Mouse (Mus musculus) neural tube, embryonic 11.5 days (tissue): Measurements from ENCODE around the gene Cyb5rl. TPM values are rescaled to one million over a fixed set of nuclear protein-coding genes. Genes with fewer than 3 reads are reported as not detected.

Experiments used
- ATAC-seq: fragments of 200-750 bp; cut with Nextera tagmentation; 2 replicates; pipeline ENCODE4 v1.8.0; 2017; ENCODE audit warnings: moderate number of reproducible peaks, mild to moderate bottlenecking, moderate TSS enrichment, moderate library complexity; ENCODE audit not compliant: insufficient read depth, low FRiP score, low TSS enrichment
- DNase-seq: peaks from one replicate; pipeline ENCODE4 v3.0.0-alpha.2; 2015; ENCODE audit warnings: low spot score
- H3K27ac ChIP-seq: fragments of 300-500 bp; sonication (generic); 2 replicates; pipeline ENCODE4 v1.5.1; 2014; ENCODE audit warnings: low read depth, mild to moderate bottlenecking, low read length
- H3K27me3 ChIP-seq: fragments of 300-500 bp; sonication (generic); 2 replicates; pipeline ENCODE4 v1.6.1; 2014; ENCODE audit warnings: mild to moderate bottlenecking, low read length, mixed read lengths; ENCODE audit not compliant: control insufficient read depth, insufficient read depth
- H3K36me3 ChIP-seq: fragments of 300-500 bp; sonication (generic); 2 replicates; pipeline ENCODE4 v1.6.1; 2014; ENCODE audit warnings: mild to moderate bottlenecking, low read length, moderate library complexity, mixed read lengths; ENCODE audit not compliant: control insufficient read depth, insufficient read depth
- H3K4me1 ChIP-seq: fragments of 300-500 bp; sonication (generic); 2 replicates; pipeline ENCODE4 v1.6.1; 2014; ENCODE audit warnings: low read length, mixed read lengths; ENCODE audit not compliant: control insufficient read depth, insufficient read depth
- H3K4me2 ChIP-seq: fragments of 300-500 bp; sonication (generic); 2 replicates; pipeline ENCODE4 v1.6.1; 2014; ENCODE audit warnings: low read depth, mild to moderate bottlenecking, moderate library complexity
- H3K4me3 ChIP-seq: fragments of 300-500 bp; sonication (generic); 2 replicates; pipeline ENCODE4 v1.5.1; 2014; ENCODE audit warnings: low read depth, low read length
- H3K9ac ChIP-seq: fragments of 300-500 bp; sonication (generic); 2 replicates; pipeline ENCODE4 v1.6.1; 2014; ENCODE audit warnings: mild to moderate bottlenecking, low read length
- H3K9me3 ChIP-seq: fragments of 300-500 bp; sonication (generic); 2 replicates; pipeline ENCODE4 v1.6.1; 2016; ENCODE audit warnings: low read length; ENCODE audit not compliant: control insufficient read depth
- WGBS: fragments of 180-500 bp; shearing (Covaris S2); extraction: QIAGEN DNeasy Blood & Tissue Kit; methylation state at CpG from one replicate; pipeline ENCODE4 v1.1.7; 2014; 5-methylcytosine and 5-hydroxymethylcytosine counted together
- polyA plus RNA-seq: library from polyadenylated mRNA; unstranded; fragments of >200 nt; fragmentation: Nextera tagmentation; extraction: Ambion mirVana; gene quantifications from 2 replicates; pipeline ENCODE4 v1.2.1, GENCODE M21; 2014

Gene Cyb5rl
- polyA plus RNA-seq, 1 experiment from 2014 or later: 7.0 TPM

DNA sequence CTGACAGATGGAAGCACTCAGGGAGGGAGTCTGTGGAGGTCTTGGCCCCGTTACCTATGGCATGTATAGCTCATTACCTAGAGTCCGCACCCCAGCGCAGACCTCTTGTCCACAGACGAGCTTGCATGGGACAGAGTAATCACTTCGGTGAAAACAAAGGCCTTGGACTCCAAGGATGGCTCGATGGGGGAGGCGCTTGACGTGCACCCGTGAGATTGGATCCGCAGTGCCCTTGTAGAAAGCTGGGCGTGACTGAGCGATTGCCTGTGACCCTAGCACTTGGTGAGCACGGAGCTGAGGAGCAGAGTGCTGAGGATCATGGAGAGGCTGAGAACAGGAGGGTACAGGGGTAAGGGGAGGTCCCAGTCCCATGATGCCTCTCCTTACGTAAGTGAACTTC is 24.9 kb downstream of the Cyb5rl start:
- no peak for ATAC-seq
- H3K9me3 ChIP-seq: no peaks in the 10 kb centered on the region
- H3K36me3 ChIP-seq: no peaks in the 10 kb centered on the region
- H3K4me2 ChIP-seq: no peak overlapping the region
- WGBS: 81% methylated on average over 14 of the region's 14 CpGs
- no peak overlapping the region for H3K9ac ChIP-seq
- 0 out of 2 replicates have a peak, but pooled peaks cover 5% of the 10 kb centered on the region for H3K4me1 ChIP-seq
- no peak overlapping the region for H3K27ac ChIP-seq
- no peak overlapping the region for H3K4me3 ChIP-seq
- H3K27me3 ChIP-seq: no peaks in the 10 kb centered on the region
- DNase-seq: no peak

DNA sequence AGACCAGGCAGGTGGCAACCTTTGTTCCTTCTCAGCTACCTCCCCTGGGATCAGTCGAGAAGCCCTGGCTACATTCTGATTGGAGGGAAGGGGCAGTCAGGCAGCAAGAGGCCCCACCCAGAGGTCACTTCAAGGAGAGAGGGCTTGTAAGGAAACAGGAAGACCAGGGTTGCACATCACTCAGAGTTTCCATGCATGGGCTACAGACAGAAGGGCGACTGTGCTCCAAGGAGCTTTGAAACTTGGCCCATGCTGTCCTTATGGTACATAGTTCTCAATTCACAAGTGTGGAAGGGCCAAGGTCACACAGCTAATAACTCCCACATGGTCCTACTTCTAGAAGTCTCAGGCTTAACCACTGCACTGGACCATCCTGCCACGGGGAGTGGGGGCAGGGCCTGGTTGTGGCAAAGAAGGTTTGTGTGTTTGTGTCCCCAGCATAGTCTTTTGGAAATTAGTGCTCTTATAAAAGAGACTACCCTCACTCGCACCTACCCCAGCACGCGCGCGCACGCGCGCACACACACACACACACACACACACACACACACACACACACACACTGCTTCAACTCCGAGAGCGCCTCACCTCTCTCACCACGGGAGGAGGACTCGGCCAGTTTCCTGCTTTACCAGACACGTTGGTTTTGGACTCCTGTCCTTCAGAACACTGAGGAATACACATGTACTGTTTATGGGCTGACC is 27.8 kb downstream of the Cyb5rl start:
- H3K27ac ChIP-seq: no peak overlapping the region
- no peak overlapping the region for H3K4me2 ChIP-seq
- H3K4me3 ChIP-seq: no peak overlapping the region
- H3K4me1 ChIP-seq: peaks cover 11% of the 10 kb centered on the region
- H3K9me3 ChIP-seq: no peaks in the 10 kb centered on the region
- DNase-seq: no peak
- H3K36me3 ChIP-seq: no peaks in the 10 kb centered on the region
- ATAC-seq: no peak
- H3K27me3 ChIP-seq: no peaks in the 10 kb centered on the region
- WGBS: 82% methylated on average over 16 of the region's 16 CpGs
- no peak overlapping the region for H3K9ac ChIP-seq

DNA sequence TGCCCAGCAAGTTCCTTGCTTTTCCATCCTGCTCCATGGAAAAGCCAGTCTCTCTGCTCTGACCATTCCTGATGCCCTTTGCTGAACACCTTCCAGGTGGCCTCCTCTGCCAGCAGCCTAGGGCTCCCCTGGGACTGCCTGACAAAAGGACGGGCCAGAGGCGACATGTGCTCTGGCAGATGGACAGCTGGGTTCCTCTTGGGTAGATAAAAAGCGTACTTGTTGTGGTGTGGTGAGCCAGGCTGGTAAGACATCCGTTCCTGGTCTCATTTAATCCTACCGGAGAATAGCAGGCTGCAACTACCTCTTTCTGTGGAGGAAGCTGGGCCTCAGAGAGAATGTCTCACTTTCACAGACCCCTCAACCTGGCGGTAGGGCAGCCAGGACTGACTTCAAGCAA is 29.3 kb downstream of the Cyb5rl start:
- no peaks in the 10 kb centered on the region for H3K36me3 ChIP-seq
- ATAC-seq: no peak
- H3K4me2 ChIP-seq: no peak overlapping the region
- WGBS: 39% methylated on average over 6 of the region's 6 CpGs
- no peak overlapping the region for H3K9ac ChIP-seq
- H3K4me3 ChIP-seq: no peak overlapping the region
- no peaks in the 10 kb centered on the region for H3K9me3 ChIP-seq
- H3K27me3 ChIP-seq: no peaks in the 10 kb centered on the region
- H3K27ac ChIP-seq: peak overlapping the region; percentile 60
- DNase-seq: no peak
- peaks cover 11% of the 10 kb centered on the region for H3K4me1 ChIP-seq

DNA sequence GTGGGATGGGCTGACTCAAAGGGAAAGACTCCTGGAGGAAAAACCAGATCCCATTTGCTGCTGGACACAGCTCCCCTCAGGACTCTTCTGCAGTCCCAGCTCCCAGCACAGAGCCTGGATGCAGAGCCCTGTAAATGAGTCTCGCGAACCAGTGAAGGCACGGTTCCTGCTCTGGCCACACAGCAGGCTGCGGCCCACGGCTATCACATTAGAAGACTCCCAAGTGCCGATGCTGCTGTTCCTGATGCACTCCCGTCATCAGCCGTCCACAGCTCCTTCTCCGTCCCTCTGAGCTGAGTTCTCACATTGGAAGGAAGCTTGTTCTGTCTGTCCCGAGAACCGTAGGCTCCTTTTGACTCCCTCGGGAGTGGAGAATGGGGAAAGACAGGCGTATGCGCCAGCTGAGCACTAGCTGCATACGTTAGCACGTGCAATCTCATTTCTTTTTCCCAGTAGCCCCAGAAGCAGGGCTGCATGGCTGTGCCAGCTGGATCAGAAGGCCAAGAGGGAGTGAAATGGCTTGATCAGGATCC is 30.1 kb downstream of the Cyb5rl start, which contains the start of gene Cdcp2:
Cdcp2 (plus strand) TSS at position 51 of the 533 bp plus-strand sequence.
- Histone ChIP-seq H3K27ac (peak within 1 kb of the TSS; percentile 60), H3K9me3 (no peaks in the 10 kb centered on the region), H3K27me3 (no peaks in the 10 kb centered on the region), H3K36me3 (no peaks in the 10 kb centered on the region), H3K4me2 (no peak within 1 kb of the TSS), H3K4me1 (peaks cover 11% of the 10 kb centered on the region), H3K9ac (no peak within 1 kb of the TSS), H3K4me3 (no peak within 1 kb of the TSS)
- WGBS: 43% methylated on average over 16 of the region's 16 CpGs
- no peak for DNase-seq
- 0 out of 2 replicates have a peak, but pooled peaks have one; percentile 20 for ATAC-seq

DNA sequence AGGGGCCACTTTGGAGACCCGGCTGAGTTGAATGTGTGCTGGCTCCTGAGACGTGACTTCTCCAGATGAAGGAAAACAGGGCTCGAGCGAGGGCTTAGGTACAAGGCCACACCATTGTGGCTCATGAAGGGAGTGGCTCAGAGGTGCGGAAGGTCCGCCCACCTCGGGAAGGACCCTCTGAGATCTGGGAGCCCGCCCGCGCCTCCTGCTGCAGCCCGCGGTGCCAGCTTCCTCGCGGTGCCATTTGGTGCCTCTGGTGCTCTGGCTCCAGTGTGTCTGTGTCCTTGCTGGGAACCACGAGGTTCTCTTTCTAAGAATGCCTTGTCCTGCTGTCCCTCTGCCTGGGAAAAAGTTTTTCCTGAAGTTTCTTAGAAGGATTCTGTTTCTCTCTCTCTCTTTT is 31.1 kb downstream of the Cyb5rl start:
- 49% methylated on average over 15 of the region's 15 CpGs for WGBS
- H3K4me1 ChIP-seq: peaks cover 16% of the 10 kb centered on the region
- H3K9ac ChIP-seq: no peak overlapping the region
- ATAC-seq (no peak), DNase-seq (no peak)
- H3K9me3 ChIP-seq: no peaks in the 10 kb centered on the region
- H3K4me2 ChIP-seq: no peak overlapping the region
- H3K27me3 ChIP-seq: no peaks in the 10 kb centered on the region
- H3K36me3 ChIP-seq: no peaks in the 10 kb centered on the region
- H3K4me3 ChIP-seq: no peak overlapping the region
- peak overlapping the region; percentile 36 for H3K27ac ChIP-seq

DNA sequence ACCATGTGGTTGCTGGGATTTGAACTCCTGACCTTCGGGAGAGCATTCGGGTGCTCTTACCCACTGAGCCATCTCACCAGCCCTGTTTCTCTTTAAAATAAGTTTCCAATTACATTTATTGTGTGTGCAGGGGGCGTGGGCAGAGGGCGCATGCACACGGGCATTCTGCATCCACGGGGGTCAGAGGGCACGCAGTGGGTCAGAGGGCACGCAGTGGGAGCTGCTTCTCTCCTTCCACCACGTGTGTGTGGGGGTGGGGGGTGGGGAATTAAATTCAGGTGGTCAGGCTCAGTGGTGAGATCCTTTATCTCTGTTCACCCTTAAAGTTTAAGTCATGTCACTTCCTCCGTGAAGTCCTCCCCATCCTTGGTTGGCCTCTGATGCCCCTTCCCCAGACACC is 31.6 kb downstream of the Cyb5rl start:
- no peak overlapping the region for H3K9ac ChIP-seq
- peaks cover 16% of the 10 kb centered on the region for H3K4me1 ChIP-seq
- DNase-seq (no peak), ATAC-seq (no peak)
- no peak overlapping the region for H3K4me2 ChIP-seq
- 69% methylated on average over 10 of the region's 10 CpGs for WGBS
- no peaks in the 10 kb centered on the region for H3K9me3 ChIP-seq
- H3K36me3 ChIP-seq: no peaks in the 10 kb centered on the region
- H3K4me3 ChIP-seq: no peak overlapping the region
- H3K27ac ChIP-seq: no peak overlapping the region
- no peaks in the 10 kb centered on the region for H3K27me3 ChIP-seq

DNA sequence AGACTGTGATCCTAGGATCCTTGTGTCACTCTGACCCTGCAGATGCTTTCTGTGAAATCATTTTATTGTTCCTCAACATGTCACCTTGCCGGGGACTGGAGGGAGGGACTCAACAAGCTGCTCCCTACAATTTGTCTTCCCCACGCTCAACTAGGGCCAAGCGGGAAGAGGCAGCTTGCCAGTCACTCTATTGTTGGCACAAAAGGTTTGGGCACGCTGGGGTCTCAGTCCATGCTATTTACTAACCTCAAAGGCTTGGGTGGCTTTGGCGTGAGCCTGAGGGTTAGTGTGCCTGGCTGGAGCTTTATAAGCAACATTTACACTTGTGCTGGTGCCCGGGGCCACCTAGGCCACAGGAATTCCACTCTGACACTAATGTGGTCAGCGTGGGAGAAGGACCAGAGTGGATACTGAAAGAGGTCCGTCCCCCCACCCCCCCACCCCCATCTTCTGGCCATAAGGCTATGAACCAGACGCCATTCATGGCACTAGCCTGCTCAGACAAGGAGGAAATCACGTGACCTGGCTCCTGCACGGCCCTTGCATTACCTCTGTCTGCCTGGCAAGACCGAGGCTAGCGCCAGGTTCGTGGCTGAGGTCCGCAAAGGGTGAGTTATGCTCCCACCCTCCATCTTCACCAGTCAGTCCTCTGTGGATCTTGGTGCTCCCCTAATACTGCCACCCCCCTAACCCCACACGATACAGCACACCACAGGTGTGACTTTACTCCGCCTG is 32.2 kb downstream of the Cyb5rl start:
- Histone ChIP-seq H3K4me1 (peaks cover 16% of the 10 kb centered on the region), H3K27ac (no peak overlapping the region), H3K36me3 (no peaks in the 10 kb centered on the region), H3K9me3 (no peaks in the 10 kb centered on the region), H3K4me3 (no peak overlapping the region), H3K9ac (no peak overlapping the region), H3K4me2 (no peak overlapping the region), H3K27me3 (no peaks in the 10 kb centered on the region)
- DNase-seq (no peak), ATAC-seq (no peak)
- WGBS: 72% methylated on average over 17 of the region's 17 CpGs

DNA sequence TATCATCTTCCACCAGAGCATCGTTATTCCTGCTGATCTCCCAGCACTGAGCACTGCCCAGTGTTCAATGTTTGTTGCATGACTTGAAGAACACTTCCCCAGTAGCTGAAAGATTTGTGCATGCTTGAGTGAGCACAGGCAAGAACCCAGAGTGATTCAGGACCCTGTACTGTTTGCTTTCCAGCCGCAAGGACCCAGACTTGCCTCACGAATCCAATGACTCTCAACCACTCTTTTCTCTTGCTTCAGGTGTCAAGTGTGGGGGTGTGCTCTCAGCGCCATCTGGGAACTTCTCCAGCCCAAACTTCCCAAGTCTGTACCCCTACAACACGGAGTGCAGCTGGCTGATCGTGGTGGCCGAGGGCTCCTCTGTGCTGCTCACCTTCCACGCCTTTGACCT is 35.4 kb downstream of the Cyb5rl start:
- Histone ChIP-seq H3K9ac (no peak overlapping the region), H3K27me3 (no peaks in the 10 kb centered on the region), H3K36me3 (no peaks in the 10 kb centered on the region), H3K4me1 (peaks cover 10% of the 10 kb centered on the region), H3K27ac (0 out of 2 replicates have a peak overlapping the region, but pooled peaks have one; percentile 14), H3K4me2 (no peak overlapping the region), H3K4me3 (no peak overlapping the region), H3K9me3 (no peaks in the 10 kb centered on the region)
- ATAC-seq: no peak
- 74% methylated on average over 8 of the region's 8 CpGs for WGBS
- no peak for DNase-seq
